Mouse (Mus musculus): ENCODE measurements around the gene B3gnt3.

B3gnt3 gene

DNA sequence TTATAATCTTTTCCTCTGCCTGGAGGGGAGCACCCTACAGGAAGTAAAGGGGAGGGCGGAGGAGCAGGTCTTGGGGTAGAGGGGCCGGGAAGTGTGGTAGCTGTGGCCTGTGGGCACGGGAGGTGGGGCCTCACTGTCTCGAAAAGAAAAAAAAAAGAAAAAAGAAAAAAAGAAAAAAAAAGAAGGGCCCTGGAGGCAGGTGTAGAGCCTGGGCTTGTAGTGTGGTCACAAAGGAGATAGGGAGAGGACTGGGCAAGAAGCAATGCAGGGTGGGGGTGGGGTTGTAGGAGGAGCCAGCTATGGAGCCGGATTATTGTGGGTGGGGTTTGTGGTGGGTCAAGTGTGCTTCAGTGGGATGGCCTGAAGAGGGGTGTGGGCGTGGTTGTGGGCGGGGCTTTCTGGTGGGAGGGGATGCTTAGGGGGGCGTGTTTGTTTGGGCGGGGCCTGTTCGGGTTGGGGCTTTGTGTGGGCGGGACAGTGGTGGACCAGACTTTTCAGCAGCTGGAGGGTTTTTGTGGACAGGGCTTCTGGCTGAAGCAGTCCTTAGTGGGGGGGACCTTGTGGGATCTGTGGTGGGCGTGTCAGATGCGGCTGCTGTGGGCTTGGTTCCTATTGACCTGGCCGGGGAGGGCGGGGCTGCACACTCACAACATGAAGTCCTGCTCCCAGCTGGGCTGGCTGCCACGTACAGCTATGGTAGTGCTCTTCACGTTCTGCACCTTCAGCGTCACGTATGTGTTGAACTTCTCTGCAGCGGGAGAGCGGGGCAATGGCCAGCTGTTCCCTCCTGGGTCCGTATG is 36.1 kb downstream of the B3gnt3 start:
- in situ Hi-C loops (cut with MboI; ENCODE audit: unreplicated experiment in 2 of 2), result loop anchor here (25.0 kb wide), 1 partner anchor 778 kb away; the partner anchor contains the start of genes Rpl18a (in 2 of the 2) and Slc5a5 (in 2 of the 2)

DNA sequence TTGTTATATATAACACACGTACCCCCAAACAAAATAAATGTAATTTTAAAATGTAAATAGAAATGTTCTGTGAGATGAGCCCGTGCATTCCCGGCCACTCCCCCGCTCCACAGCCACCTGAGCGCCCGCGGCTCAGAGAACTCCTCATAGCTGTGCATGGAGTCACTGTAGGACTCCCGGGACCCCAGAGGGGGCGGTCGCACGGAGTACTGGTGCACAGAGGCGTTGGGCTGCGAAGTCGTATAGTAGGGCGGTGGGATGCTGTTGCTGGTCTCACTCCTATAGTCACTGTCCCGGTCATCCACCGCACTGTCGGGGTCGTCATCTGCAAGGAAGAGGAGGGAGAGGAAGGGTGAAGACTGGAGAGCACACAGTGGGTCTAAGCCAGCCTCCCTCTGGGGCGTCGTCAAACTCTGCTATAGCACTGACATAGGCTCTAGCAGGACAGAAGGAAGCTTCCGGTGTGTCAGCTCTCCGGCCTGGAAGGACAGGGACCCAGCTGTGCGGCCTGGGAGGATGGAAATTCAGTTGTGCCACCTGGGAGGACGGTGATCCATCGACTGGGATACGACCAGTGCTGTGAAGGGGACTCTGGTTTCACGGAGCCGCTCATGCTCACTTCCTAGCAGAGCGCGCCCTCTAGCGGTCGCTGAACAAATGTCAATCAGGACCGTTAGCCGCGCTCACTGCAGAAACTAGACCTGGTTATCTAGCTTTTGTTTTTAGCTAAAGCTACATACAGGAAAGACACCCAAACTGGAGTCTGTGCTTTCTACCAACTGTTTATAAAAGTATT is 41.1 kb downstream of the B3gnt3 start:
- in situ Hi-C loops (cut with MboI; ENCODE audit: unreplicated experiment in 2 of 2), result loop anchor here (5.0 to 25.0 kb wide), 3 partner anchors 98 to 773 kb away; partner anchors contain the start of genes Rpl18a (in 2 of the 2) and Slc5a5 (in 2 of the 2)

DNA sequence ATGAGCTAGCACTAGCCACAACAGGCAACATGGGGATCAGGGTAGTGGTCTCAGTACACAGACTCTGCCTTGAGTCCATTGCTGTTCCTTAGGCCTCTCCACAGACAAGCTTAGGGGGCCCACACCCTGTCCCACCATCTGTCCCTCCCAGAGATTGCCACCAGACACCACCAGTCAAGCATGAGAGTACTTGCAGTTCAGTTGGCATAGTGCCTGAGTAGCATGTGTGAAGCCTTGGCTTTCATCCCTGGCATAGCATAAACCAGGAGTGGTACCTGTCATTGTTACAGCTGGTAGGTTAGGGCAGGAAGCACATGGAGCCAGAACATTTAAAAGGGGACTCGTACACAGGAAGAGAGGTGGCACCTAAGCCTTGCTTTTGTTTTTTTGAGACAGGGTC is 41.8 kb downstream of the B3gnt3 start:
- in situ Hi-C loops (cut with MboI; ENCODE audit: unreplicated experiment in 2 of 2), result loop anchor here (5.0 to 25.0 kb wide), 4 partner anchors 97 to 772 kb away; partner anchors contain the start of genes Rpl18a (in 2 of the 2) and Slc5a5 (in 2 of the 2)

DNA sequence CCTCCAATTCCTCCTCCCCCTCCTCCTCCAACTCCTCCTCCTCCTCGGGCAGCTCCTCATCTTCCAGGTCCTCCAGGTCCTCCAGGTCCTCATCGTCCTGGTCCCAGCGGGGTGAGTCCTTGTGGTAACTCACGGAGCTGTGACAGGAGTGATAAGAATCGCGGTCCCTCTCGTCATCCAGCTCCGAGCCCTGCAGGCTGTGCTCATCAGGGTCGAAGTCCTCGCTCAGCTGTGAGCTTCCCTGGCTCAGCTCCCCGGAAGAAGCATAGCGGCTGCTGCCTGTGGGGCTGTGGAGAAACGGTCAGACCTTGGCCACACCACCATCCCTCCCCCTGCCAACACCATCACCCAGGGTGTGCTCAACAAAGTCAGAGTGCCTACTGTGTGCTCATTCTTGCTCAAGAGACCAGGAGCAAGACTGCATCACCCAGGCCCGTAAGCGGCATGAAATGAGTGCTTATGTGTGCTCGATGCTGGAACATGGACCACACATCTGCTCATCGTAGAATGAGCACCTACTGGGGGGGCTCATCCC is 43.0 kb downstream of the B3gnt3 start:
- in situ Hi-C loops (cut with MboI; ENCODE audit: unreplicated experiment in 2 of 2), result loop anchor here (5.0 to 25.0 kb wide), 2 partner anchors 166 to 771 kb away; partner anchors contain the start of genes Rpl18a (in 2 of the 2) and Slc5a5 (in 2 of the 2)

DNA sequence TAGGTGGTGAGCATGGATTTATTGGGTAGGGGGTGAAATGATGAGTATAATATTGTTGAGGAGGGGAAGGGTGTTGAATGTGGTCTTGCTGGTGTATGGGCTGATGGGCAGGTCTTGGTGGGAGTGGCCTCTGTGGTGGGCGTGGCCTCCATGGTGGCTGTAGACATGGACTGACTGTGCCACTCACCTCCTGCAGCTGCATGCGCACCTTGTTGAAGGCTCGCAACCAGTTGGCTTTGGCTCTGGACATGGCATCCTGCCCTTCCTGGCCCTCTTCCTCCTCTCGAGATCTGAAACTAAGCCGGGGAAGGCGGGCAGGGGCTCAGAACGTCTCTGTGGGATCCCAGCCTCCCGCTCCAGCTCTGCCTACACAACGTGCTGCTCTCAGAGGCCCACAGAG is 43.8 kb downstream of the B3gnt3 start:
- in situ Hi-C loops (cut with MboI; ENCODE audit: unreplicated experiment in 2 of 2), result loop anchor here (5.0 to 25.0 kb wide), 2 partner anchors 166 to 771 kb away; partner anchors contain the start of genes Rpl18a (in 2 of the 2) and Slc5a5 (in 2 of the 2)

DNA sequence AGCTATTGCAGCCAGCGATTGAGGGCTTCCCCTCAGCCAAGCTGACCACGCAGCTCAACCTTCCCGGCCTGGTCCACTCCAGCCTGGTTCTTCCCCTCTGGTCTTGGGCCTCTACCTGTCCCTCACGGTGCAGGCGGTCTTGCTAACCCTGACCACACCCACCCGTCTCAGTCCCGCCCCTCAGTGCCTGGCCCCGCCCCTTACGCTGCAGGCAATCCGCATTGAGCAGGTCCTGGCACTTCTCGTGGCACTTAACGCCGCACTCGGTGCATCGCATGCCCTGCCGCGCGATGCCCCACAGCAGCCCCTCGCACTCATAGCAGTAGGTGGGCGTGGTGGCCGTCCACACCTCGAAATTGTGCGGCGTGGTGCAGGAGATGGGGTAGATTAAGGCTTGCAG is 47.0 kb downstream of the B3gnt3 start:
- in situ Hi-C loops (cut with MboI; ENCODE audit: unreplicated experiment in 2 of 2), result loop anchor here (25.0 kb wide), 1 partner anchor 767 kb away; the partner anchor contains the start of genes Rpl18a (in 2 of the 2) and Slc5a5 (in 2 of the 2)

DNA sequence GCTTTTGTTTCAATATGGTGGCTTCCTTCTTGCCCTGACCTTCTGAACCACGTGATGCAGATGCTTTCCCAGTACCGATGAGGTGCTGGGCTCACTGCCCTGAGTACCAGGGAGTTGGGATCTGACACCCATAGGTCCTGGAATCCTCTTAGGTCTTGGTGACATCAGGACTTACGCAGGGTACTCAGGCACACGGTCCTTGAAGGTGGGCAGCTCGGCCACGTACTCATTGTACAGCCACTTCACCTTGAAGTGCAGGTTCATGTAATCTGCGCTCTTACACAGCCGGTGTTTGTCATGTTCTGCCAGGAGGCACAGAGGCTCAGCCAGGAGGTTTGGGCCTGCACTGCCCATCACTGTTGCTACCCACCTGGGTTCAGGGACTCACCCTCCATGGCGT is 56.1 kb downstream of the B3gnt3 start:
- in situ Hi-C loops (cut with MboI; ENCODE audit: unreplicated experiment in 2 of 2), result no loop called here
